Mouse (Mus musculus): ENCODE measurements around the gene Ak8. TPM values are rescaled to one million over a fixed set of nuclear protein-coding genes. Genes with fewer than 3 reads are reported as not detected.

Gene Ak8
- polyA plus RNA-seq, 1 experiment from 2014 or later = 0.52 TPM

- H3K4me1 ChIP-seq (ENCODE audit: control insufficient read depth, insufficient read depth, low read length) = peaks cover 12% of the 10 kb centered on the region
- no peak overlapping the region for H3K9ac ChIP-seq (ENCODE audit: low read length)
- H3K9me3 ChIP-seq (ENCODE audit: control insufficient read depth, low read length) = no peaks in the 10 kb centered on the region
- 88% methylated on average over 4 of the region's 4 CpGs for WGBS
- ATAC-seq (ENCODE audit: insufficient number of reproducible peaks, low FRiP score, low TSS enrichment, low read depth) (no peak), DNase-seq (ENCODE audit: low spot score) (no peak)
- H3K4me3 ChIP-seq (ENCODE audit: low read depth, low read length) = no peak overlapping the region
- no peaks in the 10 kb centered on the region for H3K27me3 ChIP-seq (ENCODE audit: control insufficient read depth, insufficient read depth, low read length)
- H3K27ac ChIP-seq (replicated peaks; ENCODE audit: low read depth, low read length) = no peak overlapping the region
- no peak overlapping the region for H3K4me2 ChIP-seq (ENCODE audit: low read depth, severe bottlenecking)
- H3K36me3 ChIP-seq (ENCODE audit: control insufficient read depth, insufficient read depth, low read length) = no peaks in the 10 kb centered on the region
Observed at GRCm38 (mm10) chr2:28766590-28766989, 66.6 kb downstream of the Ak8 start.

- H3K27ac ChIP-seq (replicated peaks; ENCODE audit: low read depth, low read length) = no peak overlapping the region
- H3K36me3 ChIP-seq (ENCODE audit: control insufficient read depth, insufficient read depth, low read length) = no peaks in the 10 kb centered on the region
- H3K9ac ChIP-seq (ENCODE audit: low read length) = no peak overlapping the region
- peaks cover 13% of the 10 kb centered on the region for H3K4me1 ChIP-seq (ENCODE audit: control insufficient read depth, insufficient read depth, low read length)
- no peak overlapping the region for H3K4me2 ChIP-seq (ENCODE audit: low read depth, severe bottlenecking)
- no peak overlapping the region for H3K4me3 ChIP-seq (ENCODE audit: low read depth, low read length)
- ATAC-seq (ENCODE audit: insufficient number of reproducible peaks, low FRiP score, low TSS enrichment, low read depth) = no peak
- DNase-seq (ENCODE audit: low spot score) = no peak
- no peaks in the 10 kb centered on the region for H3K9me3 ChIP-seq (ENCODE audit: control insufficient read depth, low read length)
- 84% methylated on average over 2 of the region's 2 CpGs for WGBS
- no peaks in the 10 kb centered on the region for H3K27me3 ChIP-seq (ENCODE audit: control insufficient read depth, insufficient read depth, low read length)
Observed at GRCm38 (mm10) chr2:28767041-28767440, 67.1 kb downstream of the Ak8 start.

- H3K9me3 ChIP-seq (ENCODE audit: control insufficient read depth, low read length) = no peaks in the 10 kb centered on the region
- no peak overlapping the region for H3K4me3 ChIP-seq (ENCODE audit: low read depth, low read length)
- no peaks in the 10 kb centered on the region for H3K27me3 ChIP-seq (ENCODE audit: control insufficient read depth, insufficient read depth, low read length)
- no peak for ATAC-seq (ENCODE audit: insufficient number of reproducible peaks, low FRiP score, low TSS enrichment, low read depth)
- no peaks in the 10 kb centered on the region for H3K36me3 ChIP-seq (ENCODE audit: control insufficient read depth, insufficient read depth, low read length)
- no peak overlapping the region for H3K27ac ChIP-seq (replicated peaks; ENCODE audit: low read depth, low read length)
- H3K9ac ChIP-seq (ENCODE audit: low read length) = no peak overlapping the region
- H3K4me1 ChIP-seq (ENCODE audit: control insufficient read depth, insufficient read depth, low read length) = peaks cover 13% of the 10 kb centered on the region
- WGBS = 40% methylated on average over 5 of the region's 5 CpGs
- H3K4me2 ChIP-seq (ENCODE audit: low read depth, severe bottlenecking) = no peak overlapping the region
- DNase-seq (ENCODE audit: low spot score) = no peak
Observed at GRCm38 (mm10) chr2:28770697-28771096, 70.7 kb downstream of the Ak8 start.

GRCm38 (mm10) chr2:28774073-28774472 lies 74.1 kb downstream of the Ak8 start:
- H3K36me3 ChIP-seq (ENCODE audit: control insufficient read depth, insufficient read depth, low read length) = no peaks in the 10 kb centered on the region
- H3K4me1 ChIP-seq (ENCODE audit: control insufficient read depth, insufficient read depth, low read length) = peaks cover 13% of the 10 kb centered on the region
- DNase-seq (ENCODE audit: low spot score) = no peak
- H3K27ac ChIP-seq (replicated peaks; ENCODE audit: low read depth, low read length) = no peak overlapping the region
- no peak overlapping the region for H3K4me2 ChIP-seq (ENCODE audit: low read depth, severe bottlenecking)
- no peaks in the 10 kb centered on the region for H3K27me3 ChIP-seq (ENCODE audit: control insufficient read depth, insufficient read depth, low read length)
- no peak overlapping the region for H3K9ac ChIP-seq (ENCODE audit: low read length)
- no peak for ATAC-seq (ENCODE audit: insufficient number of reproducible peaks, low FRiP score, low TSS enrichment, low read depth)
- H3K9me3 ChIP-seq (ENCODE audit: control insufficient read depth, low read length) = no peaks in the 10 kb centered on the region
- 35% methylated on average over 8 of the region's 8 CpGs for WGBS
- no peak overlapping the region for H3K4me3 ChIP-seq (ENCODE audit: low read depth, low read length)

- Histone ChIP-seq H3K27me3 (ENCODE audit: control insufficient read depth, insufficient read depth, low read length) (no peaks in the 10 kb centered on the region), H3K9me3 (ENCODE audit: control insufficient read depth, low read length) (no peaks in the 10 kb centered on the region), H3K9ac (ENCODE audit: low read length) (no peak overlapping the region), H3K4me2 (ENCODE audit: low read depth, severe bottlenecking) (no peak overlapping the region), H3K4me3 (ENCODE audit: low read depth, low read length) (no peak overlapping the region), H3K27ac (replicated peaks; ENCODE audit: low read depth, low read length) (no peak overlapping the region), H3K4me1 (ENCODE audit: control insufficient read depth, insufficient read depth, low read length) (no peaks in the 10 kb centered on the region), H3K36me3 (ENCODE audit: control insufficient read depth, insufficient read depth, low read length) (no peaks in the 10 kb centered on the region)
- DNase-seq (ENCODE audit: low spot score) = no peak
- 46% methylated on average over 2 of the region's 2 CpGs for WGBS
- no peak for ATAC-seq (ENCODE audit: insufficient number of reproducible peaks, low FRiP score, low TSS enrichment, low read depth)
Observed at GRCm38 (mm10) chr2:28776728-28777127, 76.8 kb downstream of the Ak8 start.

GRCm38 (mm10) chr2:28780001-28780782 lies 80.2 kb downstream of the Ak8 start:
- ATAC-seq (ENCODE audit: insufficient number of reproducible peaks, low FRiP score, low TSS enrichment, low read depth) (no peak), DNase-seq (ENCODE audit: low spot score) (no peak)
- WGBS = 55% methylated on average over 16 of the region's 16 CpGs
- Histone ChIP-seq H3K27ac (replicated peaks; ENCODE audit: low read depth, low read length) (no peak overlapping the region), H3K9ac (ENCODE audit: low read length) (no peak overlapping the region), H3K27me3 (ENCODE audit: control insufficient read depth, insufficient read depth, low read length) (no peaks in the 10 kb centered on the region), H3K4me1 (ENCODE audit: control insufficient read depth, insufficient read depth, low read length) (no peaks in the 10 kb centered on the region), H3K36me3 (ENCODE audit: control insufficient read depth, insufficient read depth, low read length) (no peaks in the 10 kb centered on the region), H3K4me2 (ENCODE audit: low read depth, severe bottlenecking) (no peak overlapping the region), H3K9me3 (ENCODE audit: control insufficient read depth, low read length) (no peaks in the 10 kb centered on the region), H3K4me3 (ENCODE audit: low read depth, low read length) (no peak overlapping the region)

- H3K27me3 ChIP-seq (ENCODE audit: control insufficient read depth, insufficient read depth, low read length) = no peaks in the 10 kb centered on the region
- H3K4me2 ChIP-seq (ENCODE audit: low read depth, severe bottlenecking) = no peak overlapping the region
- ATAC-seq (ENCODE audit: insufficient number of reproducible peaks, low FRiP score, low TSS enrichment, low read depth) (no peak), DNase-seq (ENCODE audit: low spot score) (no peak)
- no peaks in the 10 kb centered on the region for H3K36me3 ChIP-seq (ENCODE audit: control insufficient read depth, insufficient read depth, low read length)
- no peaks in the 10 kb centered on the region for H3K9me3 ChIP-seq (ENCODE audit: control insufficient read depth, low read length)
- no peaks in the 10 kb centered on the region for H3K4me1 ChIP-seq (ENCODE audit: control insufficient read depth, insufficient read depth, low read length)
- H3K9ac ChIP-seq (ENCODE audit: low read length) = no peak overlapping the region
- no peak overlapping the region for H3K27ac ChIP-seq (replicated peaks; ENCODE audit: low read depth, low read length)
- H3K4me3 ChIP-seq (ENCODE audit: low read depth, low read length) = no peak overlapping the region
- WGBS = 91% methylated on average over 4 of the region's 4 CpGs
Observed at GRCm38 (mm10) chr2:28781310-28781709, 81.3 kb downstream of the Ak8 start.

- Histone ChIP-seq H3K27ac (replicated peaks; ENCODE audit: low read depth, low read length) (no peak overlapping the region), H3K4me1 (ENCODE audit: control insufficient read depth, insufficient read depth, low read length) (no peaks in the 10 kb centered on the region), H3K4me3 (ENCODE audit: low read depth, low read length) (no peak overlapping the region), H3K9ac (ENCODE audit: low read length) (no peak overlapping the region), H3K9me3 (ENCODE audit: control insufficient read depth, low read length) (no peaks in the 10 kb centered on the region), H3K4me2 (ENCODE audit: low read depth, severe bottlenecking) (no peak overlapping the region), H3K27me3 (ENCODE audit: control insufficient read depth, insufficient read depth, low read length) (no peaks in the 10 kb centered on the region), H3K36me3 (ENCODE audit: control insufficient read depth, insufficient read depth, low read length) (no peaks in the 10 kb centered on the region)
- DNase-seq (ENCODE audit: low spot score) (no peak), ATAC-seq (ENCODE audit: insufficient number of reproducible peaks, low FRiP score, low TSS enrichment, low read depth) (no peak)
- 77% methylated on average over 16 of the region's 16 CpGs for WGBS
Observed at GRCm38 (mm10) chr2:28786355-28787066, 86.5 kb downstream of the Ak8 start.

All from limb, embryonic 11.5 days (tissue).